Mouse (Mus musculus) E14TG2a.4 (cell line): ENCODE measurements around the gene Fras1.

Experiments used
- CTCF ChIP-seq: conservative IDR thresholded peaks from 2 replicates; pipeline ENCODE4 v1.5.1; 2014; ENCODE audit warnings: low read length
- NANOG ChIP-seq: IDR thresholded peaks from 2 replicates; pipeline ENCODE4 v1.6.1; 2014; ENCODE audit warnings: borderline replicate concordance, low read length, mixed read lengths
- POU5F1 ChIP-seq: IDR thresholded peaks from 2 replicates; pipeline ENCODE4 v1.6.1; 2014; ENCODE audit warnings: low read length, borderline replicate concordance

- TF ChIP-seq CTCF (no peak), NANOG (no peak), POU5F1 (no peak)
These were observed 423.7 kb downstream of the Fras1 start for GRCm38 (mm10) chr5:96797465-96797864.
